Mouse (Mus musculus) embryonic facial prominence, embryonic 12.5 days (tissue): ENCODE measurements around the gene Ctsz. TPM values are rescaled to one million over a fixed set of nuclear protein-coding genes. Genes with fewer than 3 reads are reported as not detected.

ENCODE experiments used
- ATAC-seq: fragments of 200-750 bp; cut with Nextera tagmentation; 2 replicates; pipeline ENCODE4 v1.8.0; 2017; ENCODE audit not compliant: insufficient number of reproducible peaks, insufficient read depth, low FRiP score, low TSS enrichment
- H3K27ac ChIP-seq: fragments of 300-500 bp; sonication (generic); 2 replicates; pipeline ENCODE4 v1.5.1; 2016; ENCODE audit warnings: mild to moderate bottlenecking
- H3K27me3 ChIP-seq: fragments of 300-500 bp; sonication (generic); 2 replicates; pipeline ENCODE4 v1.6.1; 2016; ENCODE audit warnings: mild to moderate bottlenecking, moderate library complexity
- H3K36me3 ChIP-seq: fragments of 300-500 bp; sonication (generic); 2 replicates; pipeline ENCODE4 v1.6.1; 2016; ENCODE audit warnings: mild to moderate bottlenecking
- H3K4me1 ChIP-seq: fragments of 300-500 bp; sonication (generic); 2 replicates; pipeline ENCODE4 v1.6.1; 2016
- H3K4me2 ChIP-seq: fragments of 300-500 bp; sonication (generic); replicated peaks from 2 replicates; pipeline ENCODE4 v1.6.1; 2016; ENCODE audit warnings: mild to moderate bottlenecking, moderate library complexity
- H3K4me3 ChIP-seq: fragments of 300-500 bp; sonication (generic); 2 replicates; pipeline ENCODE4 v1.5.1; 2016; ENCODE audit warnings: mild to moderate bottlenecking
- H3K9ac ChIP-seq: fragments of 300-500 bp; sonication (generic); 2 replicates; pipeline ENCODE4 v1.6.1; 2016; ENCODE audit warnings: mild to moderate bottlenecking, moderate library complexity
- H3K9me3 ChIP-seq: fragments of 300-500 bp; sonication (generic); 2 replicates; pipeline ENCODE4 v1.6.1; 2016; ENCODE audit warnings: mild to moderate bottlenecking, moderate library complexity
- WGBS: fragments of 180-500 bp; shearing (Covaris S2); methylation state at CpG from one replicate; pipeline ENCODE4 v1.1.7; 2016; 5-methylcytosine and 5-hydroxymethylcytosine counted together
- polyA plus RNA-seq: library from polyadenylated mRNA; unstranded; fragments of >200 nt; fragmentation: Nextera tagmentation; extraction: Ambion mirVana; gene quantifications from 2 replicates; pipeline ENCODE4 v1.2.1, GENCODE M21; 2016

Ctsz gene
- polyA plus RNA-seq, 1 experiment from 2014 or later: 115 TPM

DNA sequence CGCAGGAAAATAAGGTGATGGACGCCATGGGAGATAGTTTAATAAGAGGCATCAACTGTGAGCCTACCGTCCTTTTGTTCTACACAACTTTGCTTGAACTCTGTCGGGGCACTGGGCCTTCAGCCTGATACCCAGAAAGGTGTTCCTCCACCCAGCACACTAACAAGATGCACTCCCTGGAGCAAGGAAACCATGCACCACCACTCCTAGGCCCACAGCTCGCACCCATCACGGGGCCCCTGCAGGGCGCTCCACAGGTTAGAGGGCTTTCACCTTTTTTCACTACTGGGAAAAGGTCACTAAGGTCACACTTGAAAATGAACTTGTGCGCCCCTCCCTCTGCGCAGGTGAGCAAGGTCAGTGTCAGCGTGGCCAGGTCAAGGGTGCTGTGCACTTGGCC is 24.5 kb upstream of the Ctsz start:
- Histone ChIP-seq H3K27me3 (no peaks in the 10 kb centered on the region), H3K9me3 (no peaks in the 10 kb centered on the region), H3K4me1 (0 out of 2 replicates have a peak, but pooled peaks cover 5% of the 10 kb centered on the region), H3K9ac (peak overlapping the region; percentile 79), H3K27ac (0 out of 2 replicates have a peak overlapping the region, but pooled peaks have one; percentile 67), H3K36me3 (peaks cover 46% of the 10 kb centered on the region), H3K4me3 (peak overlapping the region; percentile 87), H3K4me2 (peak overlapping the region; percentile 87)
- WGBS: 44% methylated on average over 10 of the region's 10 CpGs
- peak; percentile 13; the same call in 1 of the 2 replicates for ATAC-seq

DNA sequence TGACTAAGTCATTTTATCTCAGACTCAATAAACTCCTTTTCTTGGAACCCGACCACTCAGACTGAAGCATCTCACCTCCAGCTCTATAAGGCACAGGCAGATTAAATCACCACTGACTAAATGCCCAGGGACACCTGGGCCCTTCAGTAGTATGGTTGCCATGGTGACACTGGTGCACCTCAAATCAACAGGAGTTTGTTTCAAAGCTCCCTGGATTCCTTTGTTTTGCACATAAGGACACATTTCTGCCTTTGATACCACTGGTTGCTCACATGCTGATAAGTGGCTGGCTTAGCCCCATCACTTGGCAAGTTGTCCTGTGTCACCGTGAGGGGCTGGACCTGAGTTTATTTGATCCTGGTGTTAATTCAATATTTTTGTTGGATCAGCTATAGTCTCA is 20.5 kb upstream of the Ctsz start:
- H3K9me3 ChIP-seq: no peaks in the 10 kb centered on the region
- ATAC-seq: no peak
- no peak overlapping the region for H3K9ac ChIP-seq
- 80% methylated on average over 2 of the region's 2 CpGs for WGBS
- no peaks in the 10 kb centered on the region for H3K27me3 ChIP-seq
- H3K27ac ChIP-seq: no peak overlapping the region
- H3K4me1 ChIP-seq: 0 out of 2 replicates have a peak, but pooled peaks cover 5% of the 10 kb centered on the region
- H3K4me2 ChIP-seq: no peak overlapping the region
- H3K4me3 ChIP-seq: no peak overlapping the region
- peaks cover 23% of the 10 kb centered on the region for H3K36me3 ChIP-seq

DNA sequence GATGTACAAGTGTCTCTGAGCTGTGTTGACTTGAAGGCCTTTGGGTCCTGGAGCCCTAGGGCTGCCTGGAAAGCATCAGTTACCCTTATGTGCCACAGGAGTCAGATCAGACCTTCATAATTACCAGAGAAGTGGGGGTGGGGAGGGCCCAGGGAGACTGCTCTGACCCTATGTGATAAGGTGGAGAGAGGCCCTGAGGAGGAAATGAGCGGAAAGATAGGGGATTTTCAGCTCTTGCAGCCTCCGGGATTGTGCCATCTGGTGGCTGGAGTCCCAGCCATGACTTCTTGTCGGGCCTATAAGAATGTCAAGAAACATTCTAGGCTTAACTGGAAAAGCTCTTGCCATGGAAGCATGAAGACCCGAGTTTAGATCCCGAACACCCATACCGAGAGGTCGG is 14.8 kb upstream of the Ctsz start:
- Histone ChIP-seq H3K9ac (no peak overlapping the region), H3K4me1 (no peaks in the 10 kb centered on the region), H3K36me3 (no peaks in the 10 kb centered on the region), H3K27me3 (no peaks in the 10 kb centered on the region), H3K9me3 (no peaks in the 10 kb centered on the region), H3K27ac (no peak overlapping the region), H3K4me2 (no peak overlapping the region), H3K4me3 (no peak overlapping the region)
- ATAC-seq: no peak
- 81% methylated on average over 7 of the region's 7 CpGs for WGBS

DNA sequence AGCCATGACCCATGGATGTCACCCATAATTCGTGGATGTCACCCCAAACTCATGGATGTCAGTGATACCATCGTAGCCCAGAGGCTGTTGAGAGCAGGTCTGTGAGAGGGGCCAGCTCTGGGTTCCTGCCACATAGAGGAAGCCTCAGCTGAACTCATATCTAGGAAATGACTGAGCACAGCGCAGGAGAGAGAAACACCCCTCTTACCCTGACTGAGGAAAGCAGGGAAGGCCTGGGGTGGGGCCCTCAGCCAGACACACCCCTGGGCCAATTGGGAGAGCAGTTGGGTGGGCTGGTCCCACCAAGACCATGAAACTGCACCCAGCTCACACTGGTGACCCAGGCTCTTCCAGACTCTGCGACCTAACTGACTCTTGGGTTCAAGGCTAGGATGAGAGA is 11.5 kb upstream of the Ctsz start, which contains the start of gene Tubb1:
TSS of gene Tubb1 (plus strand) at position 343 of the 400 bp plus-strand sequence.
- H3K9me3 ChIP-seq: no peaks in the 10 kb centered on the region

DNA sequence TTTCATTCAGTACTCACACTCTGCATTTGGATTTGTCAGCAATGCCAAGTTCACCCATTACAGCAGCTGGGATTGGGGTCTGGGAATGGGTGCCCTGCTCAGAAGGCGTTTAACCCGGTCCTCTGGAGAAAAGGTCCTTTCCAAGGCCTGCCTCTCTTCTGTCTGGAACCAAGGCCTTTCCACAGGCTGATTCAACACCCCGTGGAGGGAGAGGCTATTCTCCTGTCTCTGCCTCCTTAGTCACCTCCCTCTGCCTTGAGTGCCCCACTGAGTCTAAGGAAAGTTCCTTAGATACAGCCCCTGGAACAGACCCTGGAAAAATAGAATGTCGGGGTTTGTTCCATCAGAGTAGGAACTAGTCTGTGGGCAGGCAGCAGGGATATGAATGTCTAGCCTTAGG is 9.6 kb upstream of the Ctsz start:
- 83% methylated on average over 4 of the region's 4 CpGs for whole genome bisulfite sequencing
- Histone ChIP-seq H3K9me3 (no peaks in the 10 kb centered on the region), H3K4me3 (no peak overlapping the region), H3K9ac (no peak overlapping the region), H3K27me3 (no peaks in the 10 kb centered on the region), H3K4me2 (no peak overlapping the region), H3K4me1 (peaks cover 10% of the 10 kb centered on the region; the same call in 1 of the 2 replicates), H3K27ac (no peak overlapping the region), H3K36me3 (no peaks in the 10 kb centered on the region)
- ATAC-seq: no peak

More for the DNA sequence above, 11.5 kb upstream of the Ctsz start, which contains the start of gene Tubb1:
- Histone ChIP-seq H3K9ac (no peak within 1 kb of the TSS), H3K27me3 (no peaks in the 10 kb centered on the region), H3K4me3 (no peak within 1 kb of the TSS), H3K4me2 (no peak within 1 kb of the TSS), H3K36me3 (no peaks in the 10 kb centered on the region), H3K4me1 (peaks cover 10% of the 10 kb centered on the region; the same call in 1 of the 2 replicates), H3K27ac (no peak within 1 kb of the TSS)
- WGBS: 79% methylated on average over 4 of the region's 4 CpGs
- ATAC-seq: no peak

DNA sequence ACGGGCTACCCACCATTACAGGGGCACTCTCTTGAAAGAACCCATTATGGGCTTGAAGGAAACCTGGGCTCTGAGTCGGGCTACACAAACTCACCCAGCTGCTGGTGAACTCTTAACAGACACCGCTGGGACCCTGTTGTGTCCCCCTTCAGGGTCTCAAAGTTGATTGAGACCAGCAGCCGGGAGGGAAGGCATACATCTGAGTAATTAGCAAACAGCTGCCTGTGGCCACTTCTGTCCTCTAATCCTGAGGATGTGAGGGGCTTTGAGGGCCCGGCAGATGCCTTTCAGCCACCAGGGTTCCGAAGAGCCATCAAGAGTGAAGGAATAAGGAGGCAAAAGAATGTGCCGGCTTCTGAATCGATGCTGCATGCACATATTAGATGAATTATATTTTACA is 8.1 kb upstream of the Ctsz start:
- peaks cover 14% of the 10 kb centered on the region; the same call in 1 of the 2 replicates for H3K4me1 ChIP-seq
- H3K9ac ChIP-seq: no peak overlapping the region
- no peak overlapping the region for H3K4me2 ChIP-seq
- 54% methylated on average over 8 of the region's 8 CpGs for WGBS
- H3K4me3 ChIP-seq: no peak overlapping the region
- H3K9me3 ChIP-seq: no peaks in the 10 kb centered on the region
- H3K27ac ChIP-seq: peak overlapping the region; percentile 41; the same call in 1 of the 2 replicates
- no peaks in the 10 kb centered on the region for H3K27me3 ChIP-seq
- no peak for ATAC-seq
- H3K36me3 ChIP-seq: no peaks in the 10 kb centered on the region

DNA sequence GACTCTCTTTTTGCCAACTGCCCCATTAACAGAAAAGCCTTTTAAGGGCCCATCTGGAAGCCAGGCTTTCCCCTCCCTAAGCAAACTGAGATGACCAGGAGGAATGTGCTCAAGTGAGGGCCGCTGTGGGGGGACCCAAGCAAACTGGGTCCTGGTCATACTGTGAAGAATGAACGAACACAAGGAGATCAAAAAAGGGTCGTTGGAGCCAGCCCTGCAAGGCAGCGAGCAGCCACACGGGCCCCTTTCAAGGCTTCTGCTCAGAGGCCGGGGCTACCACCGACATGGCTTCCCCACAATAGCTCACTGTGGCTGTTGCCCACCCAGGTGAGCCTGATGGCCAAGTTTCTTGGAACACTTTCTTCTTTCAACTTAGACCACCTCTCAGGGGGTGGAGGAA is 7.7 kb upstream of the Ctsz start:
- H3K4me1 ChIP-seq: peaks cover 14% of the 10 kb centered on the region; the same call in 1 of the 2 replicates
- H3K4me2 ChIP-seq: no peak overlapping the region
- no peak overlapping the region for H3K4me3 ChIP-seq
- no peaks in the 10 kb centered on the region for H3K36me3 ChIP-seq
- peak overlapping the region; percentile 4; the same call in 1 of the 2 replicates for H3K9ac ChIP-seq
- H3K27ac ChIP-seq: peak overlapping the region; percentile 41; the same call in 1 of the 2 replicates
- ATAC-seq: no peak
- WGBS: 60% methylated on average over 7 of the region's 7 CpGs
- H3K9me3 ChIP-seq: no peaks in the 10 kb centered on the region
- H3K27me3 ChIP-seq: no peaks in the 10 kb centered on the region

DNA sequence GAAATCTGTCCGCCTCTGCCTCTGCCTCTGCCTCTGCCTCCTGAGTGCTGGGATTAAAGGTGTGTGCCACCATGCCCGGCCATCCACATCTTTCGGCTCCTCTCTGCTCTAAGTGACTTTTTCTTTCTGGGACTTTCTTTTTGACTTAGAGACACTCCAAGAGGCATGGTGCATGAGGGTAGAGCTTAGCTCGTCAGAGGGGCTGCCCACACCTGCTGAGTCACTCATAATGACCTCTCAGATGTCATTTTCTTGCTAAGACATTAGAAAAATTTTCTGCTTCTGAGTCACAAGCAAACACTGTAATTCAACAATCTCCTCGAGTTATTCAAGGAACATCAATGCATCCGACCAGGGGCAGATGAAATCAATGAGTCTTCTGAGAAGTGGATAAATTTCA is 6.2 kb upstream of the Ctsz start:
- no peak for ATAC-seq
- Histone ChIP-seq H3K27ac (no peak overlapping the region), H3K9me3 (no peaks in the 10 kb centered on the region), H3K4me2 (no peak overlapping the region), H3K4me3 (no peak overlapping the region), H3K27me3 (no peaks in the 10 kb centered on the region), H3K9ac (no peak overlapping the region), H3K4me1 (peaks cover 14% of the 10 kb centered on the region; the same call in 1 of the 2 replicates), H3K36me3 (no peaks in the 10 kb centered on the region)
- WGBS: 80% methylated on average over 6 of the region's 6 CpGs

DNA sequence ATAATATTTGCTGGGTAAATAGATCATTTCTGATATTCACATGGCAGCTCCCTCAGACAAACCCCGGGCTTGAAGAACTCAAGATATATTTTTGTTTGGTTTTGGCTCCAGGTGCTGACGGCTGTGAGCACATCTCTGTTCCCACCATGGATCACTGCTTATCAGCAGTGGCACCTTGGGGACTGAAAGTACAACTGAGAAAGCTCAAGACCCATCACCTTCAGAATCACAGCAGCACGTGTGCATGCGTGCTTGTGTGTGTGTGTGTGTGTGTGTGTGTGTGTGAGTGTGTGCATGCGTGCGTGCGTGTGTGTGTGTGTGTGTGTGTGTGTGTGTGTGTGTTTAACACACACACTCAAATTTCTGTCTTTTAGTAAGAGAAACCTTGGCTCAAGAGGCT is 5.5 kb upstream of the Ctsz start:
- Histone ChIP-seq H3K36me3 (no peaks in the 10 kb centered on the region), H3K9me3 (no peaks in the 10 kb centered on the region), H3K27ac (no peak overlapping the region), H3K4me2 (no peak overlapping the region), H3K9ac (no peak overlapping the region), H3K27me3 (no peaks in the 10 kb centered on the region), H3K4me3 (no peak overlapping the region), H3K4me1 (peaks cover 18% of the 10 kb centered on the region; the same call in 1 of the 2 replicates)
- 85% methylated on average over 7 of the region's 7 CpGs for WGBS
- ATAC-seq: no peak

DNA sequence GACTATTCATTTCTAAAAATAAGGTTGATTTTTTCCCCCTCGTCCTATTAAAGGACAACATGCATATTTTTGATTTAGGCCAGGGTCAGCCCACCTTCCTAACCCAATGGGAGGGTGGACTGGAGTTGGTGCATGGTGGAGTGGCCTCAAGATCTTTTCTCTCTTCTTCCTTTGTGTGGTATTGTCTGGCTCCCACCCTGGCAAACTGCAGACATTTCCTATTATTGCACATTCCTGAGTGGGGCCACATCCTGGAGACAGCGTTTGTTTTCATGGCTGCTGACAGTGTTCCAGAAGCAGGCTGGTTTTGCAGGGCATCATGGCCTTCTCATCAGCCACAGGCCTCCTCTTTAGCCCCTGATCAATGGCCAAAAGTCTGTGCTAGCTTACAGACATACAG is 4.2 kb upstream of the Ctsz start:
- WGBS: 54% methylated on average over 2 of the region's 2 CpGs
- Histone ChIP-seq H3K36me3 (no peaks in the 10 kb centered on the region), H3K4me2 (no peak overlapping the region), H3K4me3 (no peak overlapping the region), H3K4me1 (peaks cover 30% of the 10 kb centered on the region), H3K9me3 (no peaks in the 10 kb centered on the region), H3K27me3 (no peaks in the 10 kb centered on the region), H3K9ac (no peak overlapping the region), H3K27ac (peak overlapping the region; percentile 20; the same call in 1 of the 2 replicates)
- no peak for ATAC-seq

DNA sequence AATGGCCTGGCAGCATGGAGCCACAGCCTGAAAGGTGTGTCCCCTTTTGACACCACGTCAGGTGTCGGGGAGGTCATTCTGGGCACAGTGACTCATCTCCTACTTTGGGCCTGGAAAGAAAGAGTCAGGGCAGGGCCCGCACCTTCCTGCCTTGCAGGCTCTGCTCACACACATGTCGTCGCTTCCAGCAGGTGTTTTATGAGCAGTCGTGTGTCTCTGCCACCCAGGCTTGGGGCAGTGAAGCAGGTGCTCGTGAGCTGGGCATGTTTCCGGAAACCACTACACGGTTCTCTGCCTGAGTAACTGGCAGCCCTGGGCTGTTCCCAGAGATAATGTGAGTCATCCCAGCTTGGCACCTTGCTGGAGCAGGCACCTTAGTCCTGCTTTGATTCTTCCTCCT is 3.6 kb upstream of the Ctsz start:
- H3K4me3 ChIP-seq: no peak overlapping the region

DNA sequence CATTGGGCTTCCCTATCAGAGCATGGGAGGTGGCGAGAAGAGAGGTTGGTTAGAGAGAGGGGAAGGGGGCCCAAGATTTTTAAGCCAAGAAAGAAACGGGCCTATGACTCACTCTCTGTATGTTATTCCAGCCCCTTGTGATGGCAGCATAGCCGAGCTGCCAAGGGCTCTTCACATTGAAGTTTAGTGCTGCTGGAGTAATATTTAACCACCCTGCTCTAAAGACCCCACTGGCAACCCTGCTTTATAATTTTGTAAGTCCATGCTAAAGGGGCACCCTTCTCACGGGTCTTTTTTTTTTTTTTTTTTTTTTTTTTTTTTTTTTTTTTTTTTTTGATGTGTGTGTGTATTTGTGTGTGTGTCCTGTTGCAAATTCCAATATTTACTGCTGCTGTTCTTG is 3.1 kb upstream of the Ctsz start:
- ATAC-seq: no peak
- Histone ChIP-seq H3K27me3 (no peaks in the 10 kb centered on the region), H3K4me3 (no peak overlapping the region), H3K27ac (no peak overlapping the region), H3K4me1 (peaks cover 36% of the 10 kb centered on the region), H3K9ac (no peak overlapping the region), H3K9me3 (no peaks in the 10 kb centered on the region), H3K36me3 (no peaks in the 10 kb centered on the region), H3K4me2 (no peak overlapping the region)
- 84% methylated on average over 4 of the region's 4 CpGs for WGBS

More for the DNA sequence above, 3.6 kb upstream of the Ctsz start:
- 78% methylated on average over 9 of the region's 9 CpGs for WGBS
- ATAC-seq: no peak
- Histone ChIP-seq H3K4me2 (no peak overlapping the region), H3K9ac (no peak overlapping the region), H3K27me3 (no peaks in the 10 kb centered on the region), H3K36me3 (no peaks in the 10 kb centered on the region), H3K9me3 (no peaks in the 10 kb centered on the region), H3K4me1 (peaks cover 35% of the 10 kb centered on the region), H3K27ac (0 out of 2 replicates have a peak overlapping the region, but pooled peaks have one; percentile 11)
